Mouse (Mus musculus) B cell, adult (primary cell): Measurements from ENCODE around the gene Slc2a10. TPM values are rescaled to one million over a fixed set of nuclear protein-coding genes. Genes with fewer than 3 reads are reported as not detected.

ENCODE experiments used
- total RNA-seq: library from RNA; stranded (reverse); gene quantifications from 4 replicates; pipeline ENCODE4 v1.2.4, GENCODE M21; 2023; ENCODE audit not compliant: inconsistent age

Slc2a10 gene
- not detected in 4 replicates for total RNA-seq

DNA sequence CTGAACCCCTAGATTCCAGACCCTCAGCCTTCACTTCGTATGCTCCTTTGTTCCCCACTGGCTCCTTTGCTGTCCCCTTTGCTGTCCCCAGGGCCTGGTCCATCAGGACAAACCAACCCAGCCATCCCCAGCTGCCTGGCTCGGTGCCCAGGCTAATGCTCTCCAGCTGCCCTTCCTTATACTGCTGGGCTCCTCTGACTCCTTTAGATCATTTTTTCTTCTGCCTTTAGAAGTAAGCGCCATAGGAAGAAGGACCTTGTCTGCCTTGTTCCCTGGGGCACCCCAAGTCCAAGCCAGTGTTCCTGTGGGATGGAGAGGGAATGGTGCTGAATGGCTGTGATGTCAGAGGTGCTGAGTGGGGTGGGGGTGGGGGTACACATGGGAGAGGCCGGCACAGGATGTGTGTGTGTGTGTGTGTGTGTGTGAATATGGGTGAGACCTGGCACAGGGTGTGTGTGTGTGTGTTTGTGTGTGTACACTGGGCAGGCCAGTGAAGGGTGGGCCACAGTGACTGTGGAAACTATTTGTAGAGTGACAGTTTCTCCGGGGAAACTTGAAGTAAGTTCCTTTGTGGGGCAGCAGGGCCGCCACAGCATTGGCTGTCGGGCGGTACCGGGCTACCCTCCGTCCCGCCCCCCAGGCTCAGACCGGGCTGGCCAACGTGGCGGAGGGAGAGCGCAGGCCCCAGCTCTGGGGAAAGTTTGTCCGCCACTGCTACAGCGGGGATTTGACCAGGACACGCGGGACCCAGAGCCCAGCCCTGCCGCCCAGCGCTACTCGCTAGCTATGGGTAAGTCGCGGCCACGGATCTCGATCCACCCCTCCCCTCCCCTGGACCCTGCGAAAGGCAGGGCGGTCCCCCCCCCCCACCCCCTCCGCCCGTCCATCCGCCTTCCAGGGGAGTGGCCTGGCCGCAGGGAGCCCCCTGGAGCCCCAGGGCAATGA is at the start of gene Slc2a10:
TSS of gene Slc2a10 (plus strand) at position 529 of the 945 bp plus-strand sequence.

DNA sequence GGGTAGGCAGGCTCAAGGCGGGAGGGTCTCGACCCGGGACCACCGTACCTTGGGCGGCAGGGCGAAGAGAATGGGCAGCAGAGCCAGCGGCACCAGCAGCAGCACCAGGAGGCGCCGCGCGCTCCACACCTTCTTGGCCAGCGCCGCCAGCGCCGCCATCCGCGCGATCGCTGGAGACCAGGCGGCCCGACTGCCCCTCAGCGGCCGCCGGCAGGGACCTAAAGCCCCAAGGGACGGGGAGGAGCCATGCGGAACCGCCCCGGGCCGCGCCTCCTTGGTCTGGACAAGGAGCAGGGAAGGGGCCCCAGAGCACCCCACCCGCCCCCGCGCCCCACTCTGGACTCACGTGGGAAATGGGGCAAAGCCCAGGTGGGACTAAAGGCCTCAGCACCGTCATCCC is 30.6 kb upstream of the Slc2a10 start, which contains the start of gene Slc13a3:
TSS of gene Slc13a3 (minus strand) at position 228 of the 400 bp plus-strand sequence.

DNA sequence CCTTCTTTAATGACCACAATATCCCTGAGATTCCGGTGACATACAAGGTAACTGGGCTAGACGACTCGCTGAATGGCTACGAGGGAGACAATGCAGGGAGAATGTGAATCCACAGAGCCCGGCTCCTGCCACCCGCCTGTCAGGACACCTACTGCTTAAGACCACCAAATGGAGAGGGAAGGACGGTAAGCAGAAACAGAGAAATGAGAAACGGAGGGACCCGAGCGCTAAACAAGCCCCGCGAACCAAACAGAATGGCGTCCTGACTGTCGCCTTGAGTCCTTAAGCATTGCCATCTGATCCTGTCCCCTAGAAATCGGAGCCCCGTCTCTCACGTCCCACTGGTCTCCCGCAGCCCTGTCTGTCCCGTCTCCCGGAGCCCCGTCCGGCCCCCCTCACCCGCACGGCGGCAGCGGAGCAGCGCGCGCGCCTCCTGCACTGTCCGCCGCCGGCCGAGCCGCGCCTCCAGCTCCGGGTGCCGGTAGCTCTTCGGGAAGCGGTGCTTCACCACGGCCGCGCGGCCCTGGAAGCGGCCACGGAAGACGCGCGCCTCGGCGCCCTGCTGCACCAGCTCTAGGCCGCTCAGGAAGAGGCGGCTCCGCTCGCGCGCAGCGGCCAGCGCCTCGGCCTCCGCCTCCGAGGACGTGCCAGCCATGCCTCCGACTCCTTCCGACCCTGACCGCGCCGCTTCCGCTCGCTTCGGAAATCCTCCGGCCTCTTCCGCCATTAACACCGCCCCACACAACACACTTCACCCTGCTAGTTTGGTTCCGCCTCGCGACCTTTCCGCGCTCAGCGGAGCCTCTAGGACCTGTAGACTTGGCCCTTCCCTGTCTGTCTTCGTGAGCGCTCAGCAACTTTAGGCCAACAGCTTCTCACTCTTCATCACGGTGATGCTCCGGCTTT is 10.7 kb upstream of the Slc2a10 start, which contains the start of gene Trp53rka:
TSS of gene Trp53rka (minus strand) at position 677 of the 906 bp plus-strand sequence.

Other genes with a start within 250 kb of the Slc2a10 start
- 58.7 to 68.9 TPM (median 66.4 TPM) in 4 replicates for gene Slc35c2, start 215.9 kb upstream of the Slc2a10 start, total RNA-seq
- gene Elmo2, start 177.3 kb upstream of the Slc2a10 start, total RNA-seq, result 31.9 to 36.5 TPM (median 34.3 TPM) in 4 replicates
- gene Zfp663, start 135.1 kb upstream of the Slc2a10 start, total RNA-seq, result not detected in 4 replicates
- gene Zfp334, start 115.5 kb upstream of the Slc2a10 start, total RNA-seq, result not detected in 4 replicates
- gene Ocstamp, start 103.4 kb upstream of the Slc2a10 start, total RNA-seq, result not detected in 4 replicates
- 0.15 to 0.36 TPM in 2 of 4 replicates, not detected in the others for gene Slc13a3, start 30.6 kb upstream of the Slc2a10 start, total RNA-seq
- gene Trp53rka, start 10.5 kb upstream of the Slc2a10 start, total RNA-seq, result 13.5 to 17.8 TPM (median 13.8 TPM) in 4 replicates
- gene Eya2, start 91.2 kb downstream of the Slc2a10 start, total RNA-seq, result 0.42 to 1.4 TPM (median 0.77 TPM) in 3 of 4 replicates, not detected in the other